Mouse (Mus musculus): ENCODE results near the gene Klrb1f.
"Not testable (repeated sequence)": the region's sequence is repeated elsewhere in the genome, so short reads cannot be mapped to it uniquely, and the experiment has no call there.

The Klrb1f gene

DNA sequence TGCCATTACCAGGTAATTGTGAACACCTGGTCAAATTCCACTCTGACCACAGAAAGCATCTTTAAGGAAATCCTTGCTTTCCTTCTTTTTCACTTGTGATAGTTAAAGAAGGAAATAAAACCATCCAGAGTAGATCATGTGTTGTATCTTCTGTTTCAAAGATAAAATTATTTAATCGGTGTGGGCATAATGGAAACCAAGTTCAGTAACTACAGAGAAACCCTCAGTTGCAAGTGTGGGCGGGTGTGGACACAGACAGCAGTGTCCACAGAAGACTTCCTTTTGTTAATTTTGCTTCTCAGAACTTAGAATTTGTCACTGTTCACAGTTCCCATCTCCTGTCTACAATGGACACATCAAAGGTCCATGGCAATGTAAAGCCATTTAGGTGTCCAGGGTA, at the start of gene Klrb1f:
TSS of gene Klrb1f (plus strand) at position 301 of the 400 bp plus-strand sequence.
- no peak for DNase-seq (ENCODE audit: low read depth, low spot score)

DNA sequence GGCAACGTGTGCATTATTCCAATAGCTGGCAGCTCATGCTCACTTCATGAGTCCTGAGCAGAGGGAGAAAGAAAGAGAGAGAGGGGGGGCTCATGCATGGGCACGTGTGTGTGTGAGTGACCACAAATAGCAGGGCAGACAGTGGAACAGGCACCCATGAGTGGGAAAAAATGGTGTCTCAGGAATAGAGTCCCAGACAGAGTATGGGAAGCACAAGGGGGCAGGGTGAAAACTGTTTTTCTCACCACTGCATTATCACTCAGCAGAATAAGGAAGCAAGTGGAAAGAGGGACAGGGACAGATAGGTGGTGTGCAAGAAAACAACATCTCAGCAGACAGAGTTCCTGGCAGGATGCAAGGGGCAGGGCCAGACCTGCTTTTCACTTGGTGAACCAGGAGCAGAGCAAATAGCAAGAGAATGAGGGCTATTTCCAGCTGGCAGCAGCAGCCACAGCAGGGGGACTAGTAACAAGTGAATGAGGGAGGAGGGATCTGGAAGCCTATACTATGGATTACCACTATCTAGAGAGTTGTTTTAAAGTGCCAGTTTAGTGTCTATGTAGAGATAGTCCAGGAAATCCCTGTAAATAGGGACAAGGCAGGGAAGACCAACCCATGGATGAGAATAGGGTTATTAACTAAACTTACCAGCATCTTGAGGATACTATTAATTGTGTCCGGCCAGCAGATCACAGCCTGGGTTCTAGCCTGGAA, 49.5 kb upstream of the Klrb1f start:
- DNase-seq (ENCODE audit: low read depth, low spot score): no peak

DNA sequence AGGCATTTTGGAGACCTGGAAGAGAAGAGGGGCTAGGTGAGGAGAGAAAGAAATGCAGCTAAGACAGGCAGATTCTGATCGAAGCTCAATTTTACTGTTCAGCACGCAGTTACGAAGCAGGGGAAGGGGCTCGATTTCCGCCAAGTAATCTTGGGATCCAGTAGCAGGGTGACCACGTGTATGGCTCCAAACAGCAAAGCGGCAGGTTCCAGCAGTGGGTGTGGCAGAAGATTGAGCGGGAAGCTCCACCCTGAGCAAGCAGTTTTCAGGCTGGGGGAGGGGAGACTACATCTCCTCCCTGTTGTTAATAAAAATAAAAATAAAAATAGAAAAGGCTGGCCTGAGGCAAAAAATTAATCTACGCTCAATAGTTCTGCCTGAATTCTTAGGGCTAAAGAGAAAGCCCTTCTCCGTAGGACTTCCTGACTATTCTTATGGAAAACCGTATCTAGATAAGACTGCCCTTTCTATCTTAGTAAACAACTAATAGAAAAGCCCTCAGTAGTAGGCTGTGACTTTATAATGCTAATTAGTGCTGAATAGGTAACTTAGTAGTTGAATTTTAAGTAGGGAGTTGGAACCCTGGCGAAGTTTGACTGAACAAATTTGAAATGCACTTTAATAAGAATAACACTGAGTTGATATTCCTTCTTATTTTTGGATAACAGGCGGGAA, 48.8 kb upstream of the Klrb1f start:
- DNase-seq (ENCODE audit: low read depth, low spot score): no peak

DNA sequence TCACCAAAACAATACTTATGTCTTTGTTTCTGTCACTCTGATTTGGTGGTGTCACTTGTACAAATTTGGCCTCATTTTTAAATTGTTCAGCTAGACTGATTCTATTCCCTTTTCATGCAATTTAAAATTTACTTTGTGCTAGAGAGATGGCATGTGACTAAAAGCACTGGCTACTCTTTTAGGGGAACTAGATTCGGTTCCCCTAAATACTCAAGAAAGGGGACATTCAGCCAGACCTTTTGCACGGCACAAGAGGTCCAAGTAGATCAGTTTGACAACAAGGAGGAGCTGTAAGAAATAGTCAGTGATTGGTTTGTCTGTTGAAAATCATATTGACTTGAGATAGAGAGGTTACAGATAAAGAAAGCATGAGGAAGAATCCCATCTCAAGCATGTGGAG, 44.3 kb upstream of the Klrb1f start:
- DNase-seq (ENCODE audit: low read depth, low spot score): no peak

DNA sequence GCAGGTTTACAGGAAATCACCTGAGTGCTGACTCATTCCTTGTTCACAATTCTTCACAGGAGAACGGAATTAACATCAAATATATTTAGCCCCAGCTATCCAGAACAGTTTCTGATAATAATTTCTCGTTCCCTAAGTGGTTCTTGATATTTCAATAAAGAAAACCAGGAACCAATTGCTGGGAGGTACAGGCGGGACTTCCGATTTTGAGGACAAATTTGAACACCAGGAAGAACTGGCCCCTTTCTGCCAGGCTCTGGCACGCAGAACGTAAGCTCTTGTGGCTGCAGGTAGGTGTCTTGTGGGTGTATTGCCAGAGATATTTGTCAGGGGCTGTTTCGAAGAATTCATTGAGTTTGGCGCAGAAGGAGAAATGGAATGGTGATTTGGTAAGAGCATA, 37.1 kb upstream of the Klrb1f start:
- DNase-seq (ENCODE audit: low read depth, low spot score): no peak

DNA sequence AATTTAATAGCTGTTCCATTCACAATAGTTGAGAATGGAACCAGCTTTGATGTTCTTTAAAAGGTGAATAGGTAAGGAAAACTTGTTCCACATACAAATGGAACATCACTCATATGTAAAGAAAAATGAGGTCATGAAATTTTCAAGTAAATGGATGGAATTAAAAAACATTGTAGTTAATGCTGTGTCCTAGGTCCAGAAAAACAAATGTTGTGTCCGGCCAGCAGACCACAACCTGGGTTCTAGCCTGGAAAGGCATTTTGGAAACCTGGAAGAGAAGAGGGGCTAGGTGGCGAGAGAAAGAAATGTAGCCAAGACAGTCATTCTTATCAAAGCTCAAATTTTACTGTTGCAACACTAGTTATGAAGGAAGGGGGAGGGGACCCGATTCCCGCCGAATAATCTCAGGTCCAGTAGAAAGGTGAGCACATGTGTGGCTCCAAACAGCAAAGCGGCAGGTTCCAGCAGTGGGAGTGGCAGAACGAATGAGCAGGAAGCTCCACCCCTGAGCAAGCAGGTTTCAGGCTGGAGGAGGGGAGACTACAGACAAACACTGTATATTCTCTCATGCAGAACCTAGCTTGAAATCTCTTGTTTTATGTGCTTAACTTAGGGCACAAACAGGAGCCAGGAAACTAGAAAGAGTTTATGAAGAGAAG, 35.7 kb upstream of the Klrb1f start:
- DNase-seq (ENCODE audit: low read depth, low spot score): not testable (repeated sequence)

DNA sequence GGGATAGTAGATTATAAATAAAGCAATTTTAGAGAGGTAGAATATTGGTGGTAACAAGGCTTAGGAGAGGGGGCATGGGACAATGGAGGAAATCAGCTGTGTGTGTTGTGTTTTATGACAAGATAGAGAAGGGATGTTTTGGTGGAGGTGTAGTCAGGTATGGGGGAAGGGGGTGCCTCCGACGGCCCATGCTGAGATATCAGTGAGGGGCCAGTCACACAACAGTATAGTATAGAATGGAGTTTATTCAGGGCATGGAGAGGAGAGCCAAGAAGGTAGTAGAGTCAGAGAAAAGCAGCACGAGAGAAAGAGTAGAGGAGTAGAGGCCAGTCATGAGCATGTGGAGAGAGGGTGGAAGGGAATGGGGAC, 35.2 kb upstream of the Klrb1f start:
- DNase-seq (ENCODE audit: low read depth, low spot score): no peak

DNA sequence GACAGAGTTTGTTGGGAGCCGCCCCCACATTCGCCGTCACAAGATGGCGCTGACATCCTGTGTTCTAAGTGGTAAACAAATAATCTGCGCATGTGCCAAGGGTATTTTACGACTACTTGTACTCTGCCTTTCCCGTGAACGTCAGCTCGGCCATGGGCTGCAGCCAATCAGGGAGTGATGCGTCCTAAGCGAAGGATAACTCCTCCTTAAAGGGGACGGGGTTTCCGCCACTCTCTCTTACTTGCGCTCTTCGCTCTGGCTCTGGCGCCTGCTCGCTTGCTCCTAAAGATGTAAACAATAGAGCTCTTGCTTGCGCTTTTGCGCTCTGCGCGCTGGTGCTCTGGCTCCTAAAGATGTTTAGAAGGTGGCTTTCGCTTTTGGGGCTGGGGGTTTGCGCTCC, 33.7 kb upstream of the Klrb1f start:
- DNase-seq (ENCODE audit: low read depth, low spot score): not testable (repeated sequence)

DNA sequence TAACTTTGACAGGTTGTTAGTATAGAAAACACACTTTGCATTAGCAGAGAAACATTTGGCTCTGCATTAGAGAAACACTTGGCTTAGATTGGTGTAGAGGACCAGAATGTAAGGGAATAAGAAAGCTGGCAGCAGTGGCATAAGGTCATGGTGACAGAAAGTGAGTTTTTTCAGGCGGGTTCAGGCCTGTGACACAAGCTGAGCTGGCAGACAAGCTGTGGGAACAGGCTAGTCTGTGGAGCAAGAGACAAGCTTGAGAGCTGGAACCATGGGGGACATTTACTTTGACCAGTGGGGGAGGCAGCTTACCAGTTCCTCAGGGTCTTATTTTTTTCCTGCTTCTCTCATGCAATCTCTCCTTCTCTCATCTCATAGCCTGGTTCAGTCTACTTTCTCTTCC, 32.7 kb upstream of the Klrb1f start:
- DNase-seq (ENCODE audit: low read depth, low spot score): no peak

DNA sequence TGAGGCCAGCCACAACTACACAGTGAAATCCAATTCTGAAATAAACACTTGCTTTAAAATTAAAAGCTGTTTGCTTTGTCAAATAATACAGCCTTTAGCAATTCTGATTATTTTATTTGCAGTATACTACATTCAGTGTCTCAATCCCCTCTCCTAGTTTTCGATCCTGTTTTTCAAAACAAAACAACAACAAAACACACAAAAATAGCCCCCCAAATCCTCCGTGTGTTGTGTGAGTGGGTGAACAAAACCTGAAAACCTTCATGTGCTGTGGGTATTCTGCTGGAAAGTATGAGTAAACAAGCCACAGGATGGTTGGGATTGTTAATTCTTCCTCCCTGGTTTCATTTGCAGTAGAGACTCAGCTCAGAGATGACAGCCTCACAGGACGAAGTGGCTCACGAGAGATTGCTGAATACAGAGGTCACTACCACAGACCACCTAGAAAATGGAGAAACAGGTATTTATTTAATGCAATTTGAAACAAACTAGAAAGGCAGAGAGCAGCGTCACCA, 31.9 kb upstream of the Klrb1f start:
- DNase-seq (ENCODE audit: low read depth, low spot score): no peak

DNA sequence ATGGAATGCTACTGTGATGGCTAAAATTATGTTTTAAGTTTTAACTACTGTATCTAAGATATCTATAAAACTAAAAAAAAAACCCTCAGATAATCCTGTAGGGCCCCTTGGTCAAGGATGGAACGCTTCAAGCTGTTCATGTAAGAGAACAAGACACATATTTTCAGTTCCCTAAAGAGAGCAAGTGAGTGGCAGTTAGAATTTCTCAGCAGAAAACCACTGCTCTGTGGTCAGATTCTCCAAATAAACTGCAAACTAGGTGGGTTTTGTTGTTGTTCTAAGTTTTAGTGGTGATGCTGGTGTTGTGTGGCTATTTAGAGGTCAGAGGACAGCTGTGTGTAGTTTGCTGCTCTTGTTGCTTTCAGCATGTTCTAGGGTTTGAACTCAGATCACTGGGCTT, 31.3 kb upstream of the Klrb1f start:
- DNase-seq (ENCODE audit: low read depth, low spot score): no peak

DNA sequence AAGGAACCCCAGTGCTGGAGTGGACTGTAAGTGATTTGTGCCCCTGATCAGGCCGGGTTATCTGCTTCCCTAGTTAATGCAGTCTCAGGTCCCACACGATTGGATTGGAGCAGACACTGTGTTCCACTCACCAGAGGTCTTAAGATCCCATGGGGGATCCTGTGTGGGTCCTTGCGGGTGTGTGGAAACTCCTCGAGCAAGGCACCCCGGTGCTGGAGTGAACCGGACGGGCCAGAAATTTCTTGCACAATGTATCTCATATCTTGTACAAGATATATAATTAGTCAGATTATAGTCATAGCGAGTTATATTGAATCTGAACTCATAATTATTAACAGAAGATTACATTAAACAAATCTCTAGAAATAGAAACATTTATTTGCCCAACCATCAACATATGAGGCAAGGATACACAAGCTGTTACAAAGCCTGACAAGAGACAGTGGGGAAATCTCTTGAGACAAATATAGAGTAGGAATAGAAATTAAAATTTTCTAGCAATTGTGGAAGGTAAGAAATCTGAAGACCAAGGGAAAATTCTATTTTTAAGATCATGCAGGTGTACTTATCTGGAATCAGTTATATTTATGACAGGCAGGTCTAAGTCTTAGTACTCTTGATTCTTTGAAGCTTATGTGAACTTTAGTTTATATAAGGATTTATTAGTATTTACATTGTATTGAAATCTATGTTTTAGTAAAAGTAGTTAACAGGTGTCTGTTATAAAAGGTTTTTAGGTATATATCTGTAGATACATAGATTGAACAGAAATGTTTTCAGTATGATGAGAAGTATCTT, 18.1 kb upstream of the Klrb1f start:
- DNase-seq (ENCODE audit: low read depth, low spot score): no peak

DNA sequence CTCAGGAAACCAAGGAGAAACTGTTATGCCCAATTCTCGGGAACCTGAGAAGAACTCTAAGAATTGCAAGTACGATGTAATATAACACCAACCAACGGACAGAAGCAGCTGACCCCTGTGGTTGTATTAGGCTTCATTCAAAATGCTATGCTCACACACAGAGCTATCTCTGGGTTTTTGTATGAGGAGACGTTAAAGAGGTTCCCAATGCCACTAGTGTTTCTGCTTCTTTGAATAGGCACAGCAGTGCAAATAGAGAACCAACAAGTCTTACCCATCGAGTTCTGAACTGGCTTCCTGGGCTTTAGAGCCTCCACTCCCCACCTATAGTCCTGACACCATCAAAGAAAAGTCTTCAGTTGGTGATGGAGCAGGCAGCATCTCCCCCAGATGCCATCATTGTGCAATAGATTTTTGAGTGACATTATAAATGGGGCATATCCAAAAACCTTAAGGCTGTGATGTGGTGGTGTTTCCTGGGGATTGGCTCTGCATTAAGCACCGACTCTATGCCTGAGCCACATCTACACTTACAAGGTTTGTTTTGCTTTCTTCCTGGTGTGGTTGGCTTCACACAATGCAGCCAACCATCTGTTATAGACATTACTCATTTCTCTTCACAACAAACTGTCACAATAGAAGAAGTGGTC, 15.4 kb upstream of the Klrb1f start:
- no peak for DNase-seq (ENCODE audit: low read depth, low spot score)

DNA sequence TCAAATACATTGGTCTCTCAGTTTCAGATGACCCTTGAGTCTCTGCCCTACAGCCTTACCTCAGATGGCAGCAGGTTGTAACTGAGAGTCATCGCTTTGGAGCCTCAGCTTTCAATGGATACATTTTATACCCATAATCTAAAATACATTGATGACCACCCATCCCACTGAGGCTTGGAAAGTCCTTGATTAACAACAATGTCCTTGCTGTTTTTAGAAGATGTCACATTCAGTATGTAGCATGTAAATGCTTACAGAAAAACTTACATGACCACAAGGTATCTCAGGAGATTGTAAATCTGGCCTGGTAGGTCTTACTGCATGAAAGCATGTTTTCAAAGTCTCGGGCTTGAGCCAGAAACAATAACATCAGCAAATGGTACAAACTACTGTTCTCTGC, 14.7 kb upstream of the Klrb1f start:
- DNase-seq (ENCODE audit: low read depth, low spot score): no peak

DNA sequence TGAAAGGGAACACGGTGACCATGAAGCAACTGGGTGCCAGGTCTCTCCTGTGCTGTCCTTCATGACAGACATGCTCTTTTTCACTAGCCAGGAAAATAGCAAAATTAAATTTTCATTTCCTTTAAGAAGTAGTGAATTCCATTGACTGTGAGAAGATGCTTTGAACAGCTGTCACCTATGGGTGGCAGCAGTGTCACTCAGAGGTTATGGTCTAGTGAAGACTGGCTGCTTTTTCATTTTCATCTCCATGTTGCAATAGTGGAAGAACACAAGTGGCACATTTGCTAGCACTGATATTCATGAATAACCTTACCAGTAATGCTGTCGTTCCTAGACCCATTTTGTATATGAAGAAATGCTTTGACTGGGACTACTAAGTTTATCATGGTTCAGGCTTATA, 12.3 kb upstream of the Klrb1f start:
- peak; percentile 49 for DNase-seq (ENCODE audit: low read depth, low spot score)

DNA sequence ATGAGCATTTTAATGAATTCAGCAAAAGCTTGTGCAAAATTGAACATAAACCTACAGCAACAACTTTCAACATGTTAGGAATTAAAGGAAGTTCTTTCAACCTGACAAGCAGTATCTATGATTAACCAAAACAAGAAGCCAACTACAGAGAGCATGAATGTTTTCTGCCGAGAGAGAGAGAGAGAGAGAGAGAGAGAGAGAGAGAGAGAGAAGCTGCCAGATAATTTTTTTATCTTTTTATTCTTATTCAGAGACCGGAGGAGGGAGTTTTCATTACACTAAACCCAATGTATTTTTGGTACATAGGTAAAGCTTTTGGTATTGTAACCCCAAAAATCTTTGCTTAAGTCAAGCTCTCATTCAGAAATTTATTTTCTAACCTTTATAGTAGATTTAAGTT, 10.7 kb upstream of the Klrb1f start:
- no peak for DNase-seq (ENCODE audit: low read depth, low spot score)

DNA sequence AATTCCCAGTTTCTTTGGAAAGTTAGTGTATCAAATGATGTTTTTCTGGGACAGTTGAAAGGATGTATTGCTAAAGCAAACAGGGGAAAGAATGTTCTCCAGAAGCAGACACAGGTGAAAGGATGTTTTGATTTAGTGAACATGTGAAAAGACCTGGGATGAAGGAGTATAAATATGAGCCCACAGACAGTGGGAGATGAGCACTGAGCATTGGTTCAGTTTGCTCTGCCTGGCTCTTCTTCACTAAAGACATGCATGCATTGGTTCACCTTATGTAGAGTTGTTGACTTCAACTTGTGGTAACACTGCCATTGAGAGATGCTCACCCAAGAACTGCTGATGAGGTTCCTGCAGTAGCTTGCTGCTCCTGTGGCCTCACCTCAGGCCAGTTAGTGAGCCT, 9.4 kb upstream of the Klrb1f start:
- DNase-seq (ENCODE audit: low read depth, low spot score): no peak

DNA sequence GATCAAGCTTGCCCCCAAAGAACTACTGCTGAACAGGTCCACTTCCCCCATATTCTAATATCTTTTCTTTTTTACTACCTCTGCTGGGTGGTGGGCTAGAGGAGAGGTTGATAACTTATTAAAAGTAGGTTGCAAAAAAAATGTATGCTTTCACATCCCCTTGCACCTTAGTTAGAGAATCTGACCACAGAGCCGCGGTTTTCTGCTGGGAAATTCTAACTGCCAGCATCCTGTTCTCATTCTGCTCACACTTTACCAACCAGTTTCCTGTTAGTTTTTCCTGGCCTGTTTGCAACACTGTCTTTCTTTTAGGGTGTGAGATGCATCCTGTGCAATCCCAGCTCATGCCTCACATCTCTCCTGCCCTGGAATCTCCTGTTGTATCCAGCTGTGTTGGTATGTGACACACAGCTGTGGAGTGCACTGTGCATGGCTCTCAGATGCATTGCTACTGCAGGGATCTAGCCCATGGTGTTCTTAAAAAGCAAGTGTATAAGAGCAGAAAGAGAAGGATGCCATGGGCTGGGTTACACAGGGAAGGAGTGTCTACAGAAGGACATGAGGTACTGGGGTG, 8.7 kb upstream of the Klrb1f start:
- no peak for DNase-seq (ENCODE audit: low read depth, low spot score)

DNA sequence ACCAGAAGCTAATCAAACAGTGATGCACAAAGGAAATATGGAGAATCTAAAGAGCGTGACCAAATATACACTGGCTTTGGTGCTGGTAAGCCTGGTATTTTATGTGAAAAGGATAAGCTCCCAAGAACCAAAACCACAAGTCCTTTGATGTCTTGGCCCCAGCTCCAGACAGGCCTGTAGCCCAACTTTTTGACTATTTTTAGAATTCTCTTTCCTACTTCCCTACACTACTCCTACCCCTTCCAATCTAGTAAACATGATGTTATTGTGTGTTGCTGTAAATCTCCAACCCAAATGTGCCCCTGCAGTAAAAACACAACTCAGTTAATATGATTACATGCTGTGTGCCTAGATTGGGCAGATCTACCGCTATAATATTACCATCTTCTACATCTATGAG, 4.2 kb upstream of the Klrb1f start:
- no peak for DNase-seq (ENCODE audit: low read depth, low spot score)

DNA sequence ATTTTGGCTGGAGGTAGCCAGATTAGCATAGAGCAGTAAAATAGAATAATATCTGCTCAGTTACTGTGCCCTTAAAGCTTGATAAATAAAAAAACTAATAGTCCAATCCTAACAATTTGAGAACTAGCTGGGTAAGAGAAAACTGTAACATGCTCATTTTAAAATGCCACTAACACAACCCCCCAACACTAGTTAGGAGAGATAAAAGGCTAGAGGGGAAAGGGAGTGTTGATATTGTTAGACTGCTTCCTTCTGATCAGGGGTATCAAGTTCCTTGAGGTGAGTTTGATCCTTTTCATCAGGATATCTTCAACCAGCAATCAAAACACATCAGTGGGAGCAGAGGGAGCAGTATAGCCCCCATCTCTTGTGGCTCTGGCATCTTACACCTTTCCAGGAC, 3.2 kb upstream of the Klrb1f start:
- DNase-seq (ENCODE audit: low read depth, low spot score): no peak

DNA sequence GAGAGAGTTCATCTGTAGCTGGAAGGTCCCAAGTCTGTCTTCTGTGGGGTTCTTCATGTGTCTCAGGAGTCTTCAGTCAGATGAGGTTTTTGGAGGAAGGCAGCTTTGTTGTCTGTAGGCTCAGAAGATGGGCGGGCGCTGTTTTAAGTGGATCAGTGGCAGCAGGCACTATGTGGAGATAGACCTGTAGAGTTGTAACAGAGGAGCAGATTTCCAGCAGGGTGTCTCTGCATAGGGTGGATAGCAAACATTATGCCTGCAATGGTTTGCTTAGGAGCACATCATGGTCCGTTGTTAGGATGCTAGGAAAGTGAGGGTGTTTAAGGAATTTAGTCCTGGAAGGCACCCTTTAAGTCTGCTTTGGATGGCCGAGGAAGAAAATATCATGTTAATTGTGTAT, 2.7 kb downstream of the Klrb1f start:
- DNase-seq (ENCODE audit: low read depth, low spot score): no peak
